Mouse (Mus musculus) embryonic fibroblast, embryonic 13.5 days (primary cell): ENCODE data around the gene Abcf2.

Experiments
- CTCF ChIP-seq: IDR thresholded peaks from 2 replicates; pipeline ENCODE4 v1.5.1; 2011; ENCODE audit warnings: mild to moderate bottlenecking, control low read depth, low read length, moderate library complexity, borderline replicate concordance; ENCODE audit not compliant: insufficient read depth
- POLR2A ChIP-seq: IDR thresholded peaks from 2 replicates; pipeline ENCODE4 v1.6.1; 2011; ENCODE audit warnings: low read depth, mild to moderate bottlenecking, control low read depth, low read length, moderate library complexity

DNA sequence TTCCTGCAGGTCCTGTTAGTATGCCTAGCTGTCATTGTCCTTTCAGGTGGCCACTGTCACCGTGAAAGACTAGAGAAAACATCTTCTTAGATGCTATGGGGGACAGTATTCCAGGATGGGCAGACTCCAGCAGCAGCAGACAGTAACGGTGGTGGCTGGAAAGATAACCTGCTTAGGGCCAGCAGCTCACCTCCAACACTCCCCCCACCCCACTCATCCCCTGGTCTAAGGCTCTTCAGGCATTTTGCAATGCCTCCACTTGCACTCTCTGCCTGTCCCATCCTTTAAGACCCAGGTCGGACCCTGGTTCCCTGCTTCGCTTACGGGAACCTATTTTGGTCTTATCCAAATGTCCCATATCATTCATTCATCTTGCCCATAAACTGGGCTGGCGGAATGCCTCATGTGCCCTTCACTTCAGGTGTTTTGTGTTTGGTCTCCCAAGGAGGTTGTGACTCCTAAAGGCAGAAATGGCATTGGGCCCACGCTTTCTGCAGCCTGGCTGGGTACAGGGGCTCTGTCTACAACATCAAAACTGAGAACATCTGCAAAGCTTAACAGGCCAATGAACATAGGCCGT lies 26.3 kb upstream of the Abcf2 start:
- no peak for TF ChIP-seq CTCF
- TF ChIP-seq POLR2A: 0 out of 2 replicates have a peak, but pooled peaks have one; percentile 8
